In genomic region chr15:82144157-82144556, GRCm38 (mm10) we compare ENCODE assay signal across 10 mouse cellular contexts. TPM values are rescaled to one million over a fixed set of nuclear protein-coding genes. Genes with fewer than 3 reads are reported as not detected.
DNase-seq lines count a peak whose midpoint lies in the region; ATAC-seq and TF ChIP-seq lines count a peak whose summit lies in the region.
"Had no signal": no experiment of that assay in that cellular context is flagged by ENCODE, and none has a peak within 500 bp of the region (broad histone marks: within the 10 kb centered on the region; RNA-seq: fewer than 3 reads in every experiment).

No protein-coding gene starts in this region.

- no peak for ATAC-seq in intestine, embryonic 16.5 days
- no peak for ATAC-seq in intestine, embryonic 15.5 days
- no peak for ATAC-seq in forebrain, embryonic 14.5 days
- ATAC-seq in limb, embryonic 13.5 days (ENCODE audit: low FRiP score, low read depth) = no peak
- no peak for ATAC-seq in midbrain, postnatal 0 days (ENCODE audit: low FRiP score)

- 0 out of 2 replicates have a peak overlapping the region, but pooled peaks have one; percentile 2 for H3K27ac ChIP-seq in intestine, embryonic 16.5 days (ENCODE audit: low read length)
- no peak overlapping the region for H3K27ac ChIP-seq in intestine, embryonic 15.5 days
- H3K27ac ChIP-seq in forebrain, embryonic 14.5 days (ENCODE audit: low read depth, low read length) = peak overlapping the region; percentile 15; the same call in 1 of the 2 replicates
- 0 out of 2 replicates have a peak overlapping the region, but pooled peaks have one; percentile 33 for H3K27ac ChIP-seq in limb, embryonic 13.5 days
- peak overlapping the region; percentile 97; the same call in 1 of the 2 replicates for H3K27ac ChIP-seq in midbrain, postnatal 0 days (ENCODE audit: low read depth, low read length)
- H3K27ac ChIP-seq in left cerebral cortex, adult 2 months = no peak overlapping the region

- no peaks in the 10 kb centered on the region for H3K27me3 ChIP-seq in intestine, embryonic 16.5 days (replicated peaks; ENCODE audit: control insufficient read depth, insufficient read depth, low read length)
- no peaks in the 10 kb centered on the region for H3K27me3 ChIP-seq in intestine, embryonic 15.5 days (replicated peaks)
- no peaks in the 10 kb centered on the region for H3K27me3 ChIP-seq in forebrain, embryonic 14.5 days (replicated peaks; ENCODE audit: control insufficient read depth, insufficient read depth, low read length)
- no peaks in the 10 kb centered on the region for H3K27me3 ChIP-seq in limb, embryonic 13.5 days
- H3K27me3 ChIP-seq in midbrain, postnatal 0 days (ENCODE audit: insufficient read depth, low read length) = no peaks in the 10 kb centered on the region

- TF ChIP-seq CTCF in midbrain, postnatal 0 days (IDR thresholded peaks at IDR 0.05) = no peak
- TF ChIP-seq CTCF in left cerebral cortex, adult 2 months (IDR thresholded peaks at IDR 0.05) = no peak

- intact Hi-C loops in left cerebral cortex, adult 2 months (cut with DNase I) = no loop called here

- 0 out of 2 replicates have a peak overlapping the region, but pooled peaks have one; percentile 8 for H3K9ac ChIP-seq in intestine, embryonic 16.5 days (ENCODE audit: low read depth, low read length)
- H3K9ac ChIP-seq in intestine, embryonic 15.5 days = no peak overlapping the region
- H3K9ac ChIP-seq in forebrain, embryonic 14.5 days (ENCODE audit: low read length) = no peak overlapping the region
- H3K9ac ChIP-seq in limb, embryonic 13.5 days = no peak overlapping the region
- no peak overlapping the region for H3K9ac ChIP-seq in midbrain, postnatal 0 days (replicated peaks; ENCODE audit: low read length, poor library complexity, severe bottlenecking)

- DNase-seq in forebrain, embryonic 14.5 days (ENCODE audit: low spot score) = no peak
- no peak for DNase-seq in midbrain, postnatal 0 days (ENCODE audit: low spot score)
- DNase-seq in embryo, embryonic 11 days = no peak
- DNase-seq in left cerebral cortex, adult 2 months (ENCODE audit: extremely low spot score in 1 of 2, low spot score in 2 of 2) = no peak
- no peak for DNase-seq in gastrocnemius, adult 18-20 months (ENCODE audit: low spot score)
- DNase-seq: cerebellum, postnatal 25 days; right cerebral cortex, postnatal 25 days had no signal

- peaks cover 29% of the 10 kb centered on the region for H3K4me1 ChIP-seq in intestine, embryonic 16.5 days (ENCODE audit: control insufficient read depth, insufficient read depth, low read length)
- H3K4me1 ChIP-seq in intestine, embryonic 15.5 days (replicated peaks) = peaks cover 25% of the 10 kb centered on the region
- peaks cover 21% of the 10 kb centered on the region for H3K4me1 ChIP-seq in forebrain, embryonic 14.5 days (ENCODE audit: control insufficient read depth, insufficient read depth, low read length)
- peaks cover 22% of the 10 kb centered on the region for H3K4me1 ChIP-seq in limb, embryonic 13.5 days
- H3K4me1 ChIP-seq in midbrain, postnatal 0 days (ENCODE audit: insufficient read depth, low read length) = peaks cover 8% of the 10 kb centered on the region; the same call in 1 of the 2 replicates

- no peaks in the 10 kb centered on the region for H3K9me3 ChIP-seq in intestine, embryonic 16.5 days (ENCODE audit: control insufficient read depth, low read length)
- no peaks in the 10 kb centered on the region for H3K9me3 ChIP-seq in intestine, embryonic 15.5 days
- H3K9me3 ChIP-seq in forebrain, embryonic 14.5 days (replicated peaks; ENCODE audit: control insufficient read depth, low read length) = no peaks in the 10 kb centered on the region
- H3K9me3 ChIP-seq in limb, embryonic 13.5 days = no peaks in the 10 kb centered on the region
- H3K9me3 ChIP-seq in midbrain, postnatal 0 days (ENCODE audit: low read length) = no peaks in the 10 kb centered on the region

- H3K36me3 ChIP-seq in intestine, embryonic 16.5 days (ENCODE audit: control insufficient read depth, insufficient read depth, low read length) = no peaks in the 10 kb centered on the region
- H3K36me3 ChIP-seq in intestine, embryonic 15.5 days = no peaks in the 10 kb centered on the region
- H3K36me3 ChIP-seq in forebrain, embryonic 14.5 days (ENCODE audit: control insufficient read depth, insufficient read depth, low read length) = peaks cover 9% of the 10 kb centered on the region
- peaks cover 24% of the 10 kb centered on the region for H3K36me3 ChIP-seq in limb, embryonic 13.5 days
- H3K36me3 ChIP-seq in midbrain, postnatal 0 days (ENCODE audit: insufficient read depth, low read length) = no peaks in the 10 kb centered on the region

- WGBS in intestine, embryonic 16.5 days = 82% methylated on average over 5 of the region's 5 CpGs
- 84% methylated on average over 5 of the region's 5 CpGs for WGBS in intestine, embryonic 15.5 days
- WGBS in forebrain, embryonic 14.5 days = 78% methylated on average over 5 of the region's 5 CpGs
- 84% methylated on average over 5 of the region's 5 CpGs for WGBS in limb, embryonic 13.5 days
- 85% methylated on average over 5 of the region's 5 CpGs for WGBS in midbrain, postnatal 0 days

- no peak overlapping the region for H3K4me2 ChIP-seq in intestine, embryonic 16.5 days (ENCODE audit: low read depth, low read length)
- H3K4me2 ChIP-seq in intestine, embryonic 15.5 days (replicated peaks) = no peak overlapping the region
- H3K4me2 ChIP-seq in forebrain, embryonic 14.5 days (ENCODE audit: low read length) = no peak overlapping the region
- H3K4me2 ChIP-seq in limb, embryonic 13.5 days (replicated peaks) = no peak overlapping the region
- no peak overlapping the region for H3K4me2 ChIP-seq in midbrain, postnatal 0 days (ENCODE audit: low read depth, low read length, poor library complexity, severe bottlenecking)

- H3K4me3 ChIP-seq in intestine, embryonic 16.5 days (ENCODE audit: low read length) = no peak overlapping the region
- H3K4me3 ChIP-seq in intestine, embryonic 15.5 days (replicated peaks) = no peak overlapping the region
- H3K4me3 ChIP-seq in forebrain, embryonic 14.5 days (ENCODE audit: low read depth, low read length) = no peak overlapping the region
- no peak overlapping the region for H3K4me3 ChIP-seq in limb, embryonic 13.5 days
- H3K4me3 ChIP-seq in midbrain, postnatal 0 days (ENCODE audit: low read depth, low read length) = no peak overlapping the region
- no peak overlapping the region for H3K4me3 ChIP-seq in left cerebral cortex, adult 2 months

RNA-seq across cellular contexts. Expression of gene Srebf2, which starts 2.8 kb away (rescaled TPM):
- 138 and 141 TPM in 2 replicates for polyA plus RNA-seq in intestine, embryonic 16.5 days (2015; fragmentation: Nextera tagmentation; extraction: Ambion mirVana)
- 163 and 172 TPM in 2 replicates for polyA plus RNA-seq in intestine, embryonic 15.5 days (2015; fragmentation: Nextera tagmentation; extraction: Ambion mirVana)
- 99.6 and 139 TPM in 2 replicates for polyA plus RNA-seq in forebrain, embryonic 14.5 days (2014; fragmentation: Nextera tagmentation; extraction: Ambion mirVana)
- 168 and 173 TPM in 2 replicates for polyA plus RNA-seq in limb, embryonic 13.5 days (2015; fragmentation: Nextera tagmentation; extraction: Ambion mirVana)
- 204 and 245 TPM in 2 replicates for total RNA-seq in midbrain, postnatal 0 days (2014; rRNA removed)
- 141 and 150 TPM in 2 replicates for polyA plus RNA-seq in midbrain, postnatal 0 days (2015; fragmentation: Nextera tagmentation; extraction: Ambion mirVana)
- 100 to 1,000 TPM; 187 to 202 TPM for total RNA-seq in left cerebral cortex, adult 2 months (2021)
- total RNA-seq in gastrocnemius, adult 18-20 months (2021) = 10 to 100 TPM in 1 of 2 experiments, 1 to 10 TPM in 1; 9.9 to 12.9 TPM

RNA-seq across cellular contexts. Expression of gene Ccdc134, which starts 16.4 kb away (rescaled TPM):
- 9.8 and 11.6 TPM in 2 replicates for polyA plus RNA-seq in intestine, embryonic 16.5 days (2015; fragmentation: Nextera tagmentation; extraction: Ambion mirVana)
- 12.0 and 12.6 TPM in 2 replicates for polyA plus RNA-seq in intestine, embryonic 15.5 days (2015; fragmentation: Nextera tagmentation; extraction: Ambion mirVana)
- 12.8 and 15.5 TPM in 2 replicates for polyA plus RNA-seq in forebrain, embryonic 14.5 days (2014; fragmentation: Nextera tagmentation; extraction: Ambion mirVana)
- polyA plus RNA-seq in limb, embryonic 13.5 days (2015; fragmentation: Nextera tagmentation; extraction: Ambion mirVana) = 27.6 and 30.3 TPM in 2 replicates
- total RNA-seq in midbrain, postnatal 0 days (2014; rRNA removed) = 8.4 and 8.7 TPM in 2 replicates
- 6.9 and 7.7 TPM in 2 replicates for polyA plus RNA-seq in midbrain, postnatal 0 days (2015; fragmentation: Nextera tagmentation; extraction: Ambion mirVana)
- total RNA-seq in left cerebral cortex, adult 2 months (2021) = 10 to 100 TPM; 11.2 to 18.3 TPM
- total RNA-seq in gastrocnemius, adult 18-20 months (2021) = 10 to 100 TPM in 1 of 2 experiments, 1 to 10 TPM in 1; 8.8 to 10.1 TPM

Comparison
In these comparisons a context has a peak if more than half of its experiments do, and no peak if none do; other contexts are left out.
1. H3K27ac ChIP-seq: peak in intestine, embryonic 16.5 days (single experiment), forebrain, embryonic 14.5 days (single experiment), limb, embryonic 13.5 days (single experiment) and midbrain, postnatal 0 days (single experiment); none in intestine, embryonic 15.5 days (single experiment) and left cerebral cortex, adult 2 months (single experiment).